9 mouse cellular contexts compared by ENCODE assay signal in genomic region chr8:70863956-70864711, GRCm38 (mm10). TPM values are rescaled to one million over a fixed set of nuclear protein-coding genes. Genes with fewer than 3 reads are reported as not detected.
DNase-seq lines count a peak whose midpoint lies in the region; ATAC-seq and TF ChIP-seq lines count a peak whose summit lies in the region.
"Had no signal": no experiment of that assay in that cellular context is flagged by ENCODE, and none has a peak within 500 bp of the region (broad histone marks: within the 10 kb centered on the region; RNA-seq: fewer than 3 reads in every experiment).

No protein-coding gene starts in this region.

- no peak overlapping the region for H3K27ac ChIP-seq in spleen, adult 2 months (ENCODE audit: insufficient read depth, low read length)
- H3K27ac ChIP-seq in hindbrain, embryonic 11.5 days (ENCODE audit: low read depth, low read length) = peak overlapping the region; percentile 99

- 0 out of 2 replicates have a peak, but pooled peaks have one; percentile 3 for ATAC-seq in hindbrain, embryonic 11.5 days (ENCODE audit: low FRiP score)

- peak; percentile 42 to 58 for DNase-seq in adrenal gland, postnatal 36 days
- no peak for DNase-seq in adrenal gland, adult 18-20 months (ENCODE audit: low spot score in 2 of 2)
- DNase-seq in spleen, adult 2 months (ENCODE audit: low read depth in 1 of 2, low spot score in 2 of 2) = no peak
- DNase-seq in spleen, adult 12 weeks (ENCODE audit: low spot score) = no peak
- DNase-seq in hindbrain, embryonic 11.5 days (ENCODE audit: low spot score) = peak; percentile 72
- DNase-seq in mesoderm, embryonic 11.5 days (ENCODE audit: low read depth, low spot score) = peak; percentile 47
- DNase-seq in urinary bladder, postnatal 4 days (ENCODE audit: low spot score in 2 of 2) = no peak
- no peak for DNase-seq in gastrocnemius, adult 18-20 months (ENCODE audit: low spot score)

- no peaks in the 10 kb centered on the region for H3K36me3 ChIP-seq in spleen, adult 2 months (ENCODE audit: control insufficient read depth, insufficient read depth, low read length)
- no peaks in the 10 kb centered on the region for H3K36me3 ChIP-seq in hindbrain, embryonic 11.5 days (ENCODE audit: control insufficient read depth, insufficient read depth, low read length)

- H3K9me3 ChIP-seq in hindbrain, embryonic 11.5 days (ENCODE audit: control insufficient read depth, low read length) = no peaks in the 10 kb centered on the region

- H3K9ac ChIP-seq in hindbrain, embryonic 11.5 days (ENCODE audit: low read depth, low read length) = peak overlapping the region; percentile 74

- peaks cover 38% of the 10 kb centered on the region for H3K4me1 ChIP-seq in spleen, adult 2 months (ENCODE audit: control insufficient read depth, insufficient read depth, insufficient read length)
- H3K4me1 ChIP-seq in hindbrain, embryonic 11.5 days (replicated peaks; ENCODE audit: control insufficient read depth, insufficient read depth, low read length) = peaks cover 34% of the 10 kb centered on the region

- H3K27me3 ChIP-seq in spleen, adult 2 months (ENCODE audit: control insufficient read depth, insufficient read depth, low read length) = peaks cover 17% of the 10 kb centered on the region
- H3K27me3 ChIP-seq in hindbrain, embryonic 11.5 days (ENCODE audit: control insufficient read depth, insufficient read depth, low read length) = 0 out of 2 replicates have a peak, but pooled peaks cover 8% of the 10 kb centered on the region

- H3K4me3 ChIP-seq in spleen, adult 2 months (ENCODE audit: extremely low read depth, insufficient read depth, insufficient read length) = peak overlapping the region; percentile 24; the same call in 1 of the 2 replicates
- peak overlapping the region; percentile 60 for H3K4me3 ChIP-seq in hindbrain, embryonic 11.5 days (ENCODE audit: low read depth, low read length)

- TF ChIP-seq CTCF in spleen, adult 2 months (IDR thresholded peaks at IDR 0.05; ENCODE audit: extremely low read depth, insufficient read depth, insufficient read length, insufficient replicate concordance) = no peak

- WGBS in spleen, adult 2 months = 3% methylated on average over 45 of the region's 46 CpGs
- 1% methylated on average over 46 of the region's 46 CpGs for WGBS in hindbrain, embryonic 11.5 days

- no peak for TF ChIP-seq POLR2A in spleen, adult 2 months (IDR thresholded peaks at IDR 0.05; ENCODE audit: low read depth, low read length)

- peak overlapping the region; percentile 95 for H3K4me2 ChIP-seq in hindbrain, embryonic 11.5 days (replicated peaks; ENCODE audit: low read depth, low read length)

RNA-seq across cellular contexts. Expression of gene Kcnn1, which starts 1.1 kb away (rescaled TPM):
- 1 to 10 TPM; 2.3 to 4.0 TPM for total RNA-seq in adrenal gland, postnatal 36 days (2021)
- total RNA-seq in adrenal gland, adult 18-20 months (2021) = 1 to 10 TPM; 2.2 to 2.8 TPM
- 0.65 and 1.1 TPM in 2 replicates for polyA plus RNA-seq in spleen, adult 2 months (2012; rRNA removed)
- 10.7 and 12.2 TPM in 2 replicates for polyA plus RNA-seq in hindbrain, embryonic 11.5 days (2014; fragmentation: Nextera tagmentation; extraction: Ambion mirVana)
- total RNA-seq in gastrocnemius, adult 18-20 months (2021) = 10 to 100 TPM; 18.2 to 21.1 TPM

RNA-seq across cellular contexts. Expression of gene Ccdc124, which starts 9.6 kb away (rescaled TPM):
- 10 to 100 TPM; 54.7 to 57.2 TPM for total RNA-seq in adrenal gland, postnatal 36 days (2021)
- total RNA-seq in adrenal gland, adult 18-20 months (2021) = 10 to 100 TPM; 58.9 to 59.3 TPM
- 26.5 and 34.9 TPM in 2 replicates for polyA plus RNA-seq in spleen, adult 2 months (2012; rRNA removed)
- polyA plus RNA-seq in hindbrain, embryonic 11.5 days (2014; fragmentation: Nextera tagmentation; extraction: Ambion mirVana) = 162 and 173 TPM in 2 replicates
- 10 to 100 TPM; 72.6 to 76.5 TPM for total RNA-seq in gastrocnemius, adult 18-20 months (2021)

RNA-seq across cellular contexts. Expression of gene Arrdc2, which starts 24.6 kb away (rescaled TPM):
- 10 to 100 TPM in 1 of 2 experiments, 1 to 10 TPM in 1; 6.9 to 10.5 TPM for total RNA-seq in adrenal gland, postnatal 36 days (2021)
- total RNA-seq in adrenal gland, adult 18-20 months (2021) = 1 to 10 TPM; 8.3 to 8.7 TPM
- polyA plus RNA-seq in spleen, adult 2 months (2012; rRNA removed) = 73.8 and 74.1 TPM in 2 replicates
- polyA plus RNA-seq in hindbrain, embryonic 11.5 days (2014; fragmentation: Nextera tagmentation; extraction: Ambion mirVana) = 9.9 and 10.3 TPM in 2 replicates
- total RNA-seq in gastrocnemius, adult 18-20 months (2021) = 100 to 1,000 TPM in 1 of 2 experiments, 10 to 100 TPM in 1; 58.3 to 202 TPM

RNA-seq across cellular contexts. Expression of gene Slc5a5, which starts 28.4 kb away (rescaled TPM):
- not detected for total RNA-seq in adrenal gland, postnatal 36 days (2021)
- not detected for total RNA-seq in adrenal gland, adult 18-20 months (2021)
- 1.0 and 1.1 TPM in 2 replicates for polyA plus RNA-seq in spleen, adult 2 months (2012; rRNA removed)
- polyA plus RNA-seq in hindbrain, embryonic 11.5 days (2014; fragmentation: Nextera tagmentation; extraction: Ambion mirVana) = 0.47 and 0.71 TPM in 2 replicates
- total RNA-seq in gastrocnemius, adult 18-20 months (2021) = under 1 TPM in 1 of 2 experiments, not detected in 1; 0.07 TPM
- total RNA-seq: heart, adult 18-20 months had no signal

RNA-seq across cellular contexts. Expression of gene Rpl18a, which starts 33.1 kb away (rescaled TPM):
- 1,000 to 10,000 TPM; 1,312 to 1,373 TPM for total RNA-seq in adrenal gland, postnatal 36 days (2021)
- total RNA-seq in adrenal gland, adult 18-20 months (2021) = 1,000 to 10,000 TPM; 1,253 to 1,401 TPM
- polyA plus RNA-seq in spleen, adult 2 months (2012; rRNA removed) = 7,043 and 8,184 TPM in 2 replicates
- polyA plus RNA-seq in hindbrain, embryonic 11.5 days (2014; fragmentation: Nextera tagmentation; extraction: Ambion mirVana) = 3,048 and 3,182 TPM in 2 replicates
- 1,000 to 10,000 TPM; 1,014 to 1,053 TPM for total RNA-seq in gastrocnemius, adult 18-20 months (2021)

Comparison
In these comparisons a context has a peak if more than half of its experiments do, and no peak if none do; other contexts are left out.
1. DNase-seq: peak in adrenal gland, postnatal 36 days (2 of 2), hindbrain, embryonic 11.5 days (single experiment) and mesoderm, embryonic 11.5 days (single experiment); none in adrenal gland, adult 18-20 months (0 of 2), spleen, adult 2 months (0 of 2), spleen, adult 12 weeks (single experiment), urinary bladder, postnatal 4 days (0 of 2) and gastrocnemius, adult 18-20 months (single experiment).
2. RNA of gene Arrdc2, which starts 24.6 kb away (total RNA-seq): 58.3 to 202 TPM in gastrocnemius, adult 18-20 months; 6.9 to 10.5 TPM in adrenal gland, postnatal 36 days and 8.3 to 8.7 TPM in adrenal gland, adult 18-20 months; every median in the first group is over 4 times any median in the second.